Mouse (Mus musculus): ENCODE results near the gene Elfn1. TPM values are rescaled to one million over a fixed set of nuclear protein-coding genes. Genes with fewer than 3 reads are reported as not detected.

Elfn1 gene
- total and polyA plus RNA-seq, 2 experiments: 0.13 TPM; not detected in 1

GRCm38 (mm10) chr5:140012286-140012967 lies 104.7 kb downstream of the Elfn1 start:
- TF ChIP-seq POLR2A (IDR thresholded peaks at IDR 0.05; ENCODE audit: extremely low read depth, insufficient read depth, low read length) (no peak), CTCF (IDR thresholded peaks at IDR 0.05; ENCODE audit: low read depth, low read length) (no peak)
- H3K27ac ChIP-seq (replicated peaks; ENCODE audit: insufficient read depth, low read depth, low read length): no peak overlapping the region
- DNase-seq (ENCODE audit: extremely low read depth, low read depth, low spot score): no peak
- no peak overlapping the region for H3K4me3 ChIP-seq (ENCODE audit: insufficient read depth, low read depth, low read length)
- WGBS: 93% methylated on average over 12 of the region's 12 CpGs
- H3K4me1 ChIP-seq (ENCODE audit: control insufficient read depth, insufficient read depth, low read length): no peaks in the 10 kb centered on the region
- H3K36me3 ChIP-seq (ENCODE audit: control insufficient read depth, insufficient read depth, low read length): no peaks in the 10 kb centered on the region
- no peak overlapping the region for H3K9ac ChIP-seq (ENCODE audit: low read depth, low read length)
- H3K79me2 ChIP-seq (ENCODE audit: control insufficient read depth, insufficient read depth, low read length): no peaks in the 10 kb centered on the region; the same call in 1 of the 2 replicates
- no peaks in the 10 kb centered on the region for H3K27me3 ChIP-seq (ENCODE audit: control insufficient read depth, insufficient read depth, low read length)

GRCm38 (mm10) chr5:140013652-140014051 lies 105.9 kb downstream of the Elfn1 start:
- H3K27me3 ChIP-seq (ENCODE audit: control insufficient read depth, insufficient read depth, low read length): no peaks in the 10 kb centered on the region
- WGBS: 94% methylated on average over 5 of the region's 5 CpGs
- H3K79me2 ChIP-seq (ENCODE audit: control insufficient read depth, insufficient read depth, low read length): no peaks in the 10 kb centered on the region; the same call in 1 of the 2 replicates
- TF ChIP-seq CTCF (IDR thresholded peaks at IDR 0.05; ENCODE audit: low read depth, low read length) (no peak), POLR2A (IDR thresholded peaks at IDR 0.05; ENCODE audit: extremely low read depth, insufficient read depth, low read length) (no peak)
- H3K27ac ChIP-seq (replicated peaks; ENCODE audit: insufficient read depth, low read depth, low read length): no peak overlapping the region
- DNase-seq (ENCODE audit: extremely low read depth, low read depth, low spot score): no peak
- H3K4me1 ChIP-seq (ENCODE audit: control insufficient read depth, insufficient read depth, low read length): no peaks in the 10 kb centered on the region
- H3K4me3 ChIP-seq (ENCODE audit: insufficient read depth, low read depth, low read length): no peak overlapping the region
- no peaks in the 10 kb centered on the region for H3K36me3 ChIP-seq (ENCODE audit: control insufficient read depth, insufficient read depth, low read length)
- no peak overlapping the region for H3K9ac ChIP-seq (ENCODE audit: low read depth, low read length)

GRCm38 (mm10) chr5:140016896-140017295 lies 109.2 kb downstream of the Elfn1 start:
- H3K27ac ChIP-seq (replicated peaks; ENCODE audit: insufficient read depth, low read depth, low read length): no peak overlapping the region
- WGBS: 96% methylated on average over 1 of the region's 1 CpGs
- TF ChIP-seq CTCF (IDR thresholded peaks at IDR 0.05; ENCODE audit: low read depth, low read length) (no peak), POLR2A (IDR thresholded peaks at IDR 0.05; ENCODE audit: extremely low read depth, insufficient read depth, low read length) (no peak)
- no peak for DNase-seq (ENCODE audit: extremely low read depth, low read depth, low spot score)
- no peaks in the 10 kb centered on the region for H3K36me3 ChIP-seq (ENCODE audit: control insufficient read depth, insufficient read depth, low read length)
- no peaks in the 10 kb centered on the region; the same call in 1 of the 2 replicates for H3K79me2 ChIP-seq (ENCODE audit: control insufficient read depth, insufficient read depth, low read length)
- no peaks in the 10 kb centered on the region for H3K27me3 ChIP-seq (ENCODE audit: control insufficient read depth, insufficient read depth, low read length)
- H3K4me1 ChIP-seq (ENCODE audit: control insufficient read depth, insufficient read depth, low read length): no peaks in the 10 kb centered on the region
- no peak overlapping the region for H3K4me3 ChIP-seq (ENCODE audit: insufficient read depth, low read depth, low read length)
- no peak overlapping the region for H3K9ac ChIP-seq (ENCODE audit: low read depth, low read length)

GRCm38 (mm10) chr5:140018780-140019179 lies 111.0 kb downstream of the Elfn1 start:
- TF ChIP-seq POLR2A (IDR thresholded peaks at IDR 0.05; ENCODE audit: extremely low read depth, insufficient read depth, low read length) (no peak), CTCF (IDR thresholded peaks at IDR 0.05; ENCODE audit: low read depth, low read length) (no peak)
- no peak for DNase-seq (ENCODE audit: extremely low read depth, low read depth, low spot score)
- H3K79me2 ChIP-seq (ENCODE audit: control insufficient read depth, insufficient read depth, low read length): no peaks in the 10 kb centered on the region; the same call in 1 of the 2 replicates
- no peaks in the 10 kb centered on the region for H3K36me3 ChIP-seq (ENCODE audit: control insufficient read depth, insufficient read depth, low read length)
- H3K27ac ChIP-seq (replicated peaks; ENCODE audit: insufficient read depth, low read depth, low read length): no peak overlapping the region
- 97% methylated on average over 7 of the region's 7 CpGs for WGBS
- no peak overlapping the region for H3K9ac ChIP-seq (ENCODE audit: low read depth, low read length)
- H3K4me3 ChIP-seq (ENCODE audit: insufficient read depth, low read depth, low read length): no peak overlapping the region
- H3K27me3 ChIP-seq (ENCODE audit: control insufficient read depth, insufficient read depth, low read length): no peaks in the 10 kb centered on the region
- H3K4me1 ChIP-seq (ENCODE audit: control insufficient read depth, insufficient read depth, low read length): no peaks in the 10 kb centered on the region

- H3K36me3 ChIP-seq (ENCODE audit: control insufficient read depth, insufficient read depth, low read length): no peaks in the 10 kb centered on the region
- no peaks in the 10 kb centered on the region for H3K27me3 ChIP-seq (ENCODE audit: control insufficient read depth, insufficient read depth, low read length)
- no peaks in the 10 kb centered on the region; the same call in 1 of the 2 replicates for H3K79me2 ChIP-seq (ENCODE audit: control insufficient read depth, insufficient read depth, low read length)
- WGBS: 100% methylated on average over 1 of the region's 1 CpGs
- TF ChIP-seq POLR2A (IDR thresholded peaks at IDR 0.05; ENCODE audit: extremely low read depth, insufficient read depth, low read length): no peak
- TF ChIP-seq CTCF (IDR thresholded peaks at IDR 0.05; ENCODE audit: low read depth, low read length): no peak
- DNase-seq (ENCODE audit: extremely low read depth, low read depth, low spot score): no peak
- no peak overlapping the region for H3K27ac ChIP-seq (replicated peaks; ENCODE audit: insufficient read depth, low read depth, low read length)
- no peak overlapping the region for H3K4me3 ChIP-seq (ENCODE audit: insufficient read depth, low read depth, low read length)
- no peak overlapping the region for H3K9ac ChIP-seq (ENCODE audit: low read depth, low read length)
- peaks cover 2% of the 10 kb centered on the region for H3K4me1 ChIP-seq (ENCODE audit: control insufficient read depth, insufficient read depth, low read length)
Measured at GRCm38 (mm10) chr5:140019616-140020015, 111.9 kb downstream of the Elfn1 start.

GRCm38 (mm10) chr5:140021755-140022154 lies 114.0 kb downstream of the Elfn1 start:
- peaks cover 10% of the 10 kb centered on the region for H3K4me1 ChIP-seq (ENCODE audit: control insufficient read depth, insufficient read depth, low read length)
- H3K36me3 ChIP-seq (ENCODE audit: control insufficient read depth, insufficient read depth, low read length): no peaks in the 10 kb centered on the region
- 89% methylated on average over 10 of the region's 10 CpGs for WGBS
- H3K4me3 ChIP-seq (ENCODE audit: insufficient read depth, low read depth, low read length): no peak overlapping the region
- H3K9ac ChIP-seq (ENCODE audit: low read depth, low read length): no peak overlapping the region
- no peak for DNase-seq (ENCODE audit: extremely low read depth, low read depth, low spot score)
- no peaks in the 10 kb centered on the region; the same call in 1 of the 2 replicates for H3K79me2 ChIP-seq (ENCODE audit: control insufficient read depth, insufficient read depth, low read length)
- H3K27me3 ChIP-seq (ENCODE audit: control insufficient read depth, insufficient read depth, low read length): no peaks in the 10 kb centered on the region
- no peak for TF ChIP-seq CTCF (IDR thresholded peaks at IDR 0.05; ENCODE audit: low read depth, low read length)
- H3K27ac ChIP-seq (replicated peaks; ENCODE audit: insufficient read depth, low read depth, low read length): no peak overlapping the region

Data from liver, adult 2 months (tissue).